Mouse (Mus musculus): ENCODE results near the gene Nup155. TPM values are rescaled to one million over a fixed set of nuclear protein-coding genes. Genes with fewer than 3 reads are reported as not detected.
A peak's percentile ranks its signal among the peaks of the same experiment; 100 is the strongest.
"Not testable (repeated sequence)": the region's sequence is repeated elsewhere in the genome, so short reads cannot be mapped to it uniquely, and the experiment has no call there.

Nup155 gene
- 17.7 and 19.0 TPM in 2 replicates for polyA plus RNA-seq (2015; fragmentation: Nextera tagmentation; extraction: Ambion mirVana)

DNA sequence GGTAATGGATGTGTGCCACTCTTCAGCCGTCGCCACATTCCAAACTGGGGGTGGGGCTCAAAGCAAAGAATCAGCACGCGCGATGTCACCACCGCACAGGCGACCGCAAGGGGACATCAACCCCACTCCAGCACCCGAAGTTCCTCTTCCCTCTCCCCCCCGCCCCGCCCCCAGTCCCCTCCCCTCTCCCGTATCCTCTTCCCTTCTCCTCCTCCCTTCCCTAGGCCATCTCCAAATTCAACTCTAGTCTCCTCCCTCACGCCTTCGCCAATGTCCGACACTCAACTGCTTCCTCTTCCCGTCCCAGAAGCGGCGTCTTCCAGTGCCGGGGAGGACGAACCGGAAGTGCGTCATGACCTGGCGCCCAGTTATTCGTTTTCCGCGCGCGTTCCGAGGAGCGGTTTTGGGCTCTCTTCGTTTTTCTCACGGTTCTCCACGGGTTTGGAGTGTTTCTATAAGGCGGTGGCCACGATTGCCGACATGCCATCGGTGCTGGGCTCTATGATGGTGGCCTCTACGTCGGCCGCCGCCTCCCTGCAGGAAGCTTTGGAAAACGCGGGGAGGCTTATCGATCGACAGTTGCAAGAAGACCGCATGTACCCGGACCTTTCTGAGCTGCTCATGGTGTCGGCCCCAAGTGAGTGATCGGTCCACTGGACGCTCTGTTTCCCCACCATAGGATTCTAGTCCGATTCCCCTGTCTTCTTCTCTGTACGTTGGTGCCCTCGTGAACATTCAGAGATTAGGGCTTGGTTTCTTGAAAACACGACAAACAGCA, at the start of gene Nup155:
Gene Nup155 (plus strand): TSS at position 308 of the 778 bp plus-strand sequence.
- Histone ChIP-seq H3K4me1 (peaks cover 15% of the 10 kb centered on the region), H3K4me3 (peak within 1 kb of the TSS; percentile 79), H3K36me3 (peaks cover 28% of the 10 kb centered on the region), H3K27ac (peak within 1 kb of the TSS; percentile 75), H3K9ac (peak within 1 kb of the TSS; percentile 86), H3K27me3 (no peaks in the 10 kb centered on the region), H3K4me2 (replicated peaks) (peak within 1 kb of the TSS; percentile 71), H3K9me3 (no peaks in the 10 kb centered on the region)
- under 1% methylated on average over 52 of the region's 54 CpGs for WGBS
- ATAC-seq (ENCODE audit: low FRiP score, low read depth): peak; percentile 99

DNA sequence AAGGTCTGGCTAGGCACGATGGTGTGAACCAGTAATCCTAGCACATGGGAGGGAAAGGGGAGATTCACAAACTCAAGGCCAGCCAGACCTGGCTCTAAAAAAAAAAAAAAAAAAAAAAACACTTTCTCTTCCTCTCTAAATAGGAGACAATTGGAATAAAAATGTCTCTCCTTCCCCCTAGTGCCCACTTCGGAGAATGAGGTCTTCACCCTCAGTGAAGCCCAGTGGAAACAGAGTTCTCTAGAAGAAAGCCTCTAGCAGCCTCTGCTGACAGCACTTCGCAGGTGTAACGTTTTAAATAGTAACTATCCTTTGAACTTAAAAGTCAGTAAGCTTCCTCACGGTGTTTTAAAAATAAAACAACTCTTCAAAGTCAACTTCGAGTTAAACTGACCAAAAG, 43.9 kb upstream of the Nup155 start:
- Histone ChIP-seq H3K27ac (no peak overlapping the region), H3K4me2 (replicated peaks) (no peak overlapping the region), H3K9me3 (no peaks in the 10 kb centered on the region), H3K4me3 (no peak overlapping the region), H3K9ac (no peak overlapping the region), H3K36me3 (peaks cover 41% of the 10 kb centered on the region), H3K27me3 (no peaks in the 10 kb centered on the region), H3K4me1 (no peaks in the 10 kb centered on the region)
- no peak for ATAC-seq (ENCODE audit: low FRiP score, low read depth)
- WGBS: 76% methylated on average over 6 of the region's 6 CpGs

DNA sequence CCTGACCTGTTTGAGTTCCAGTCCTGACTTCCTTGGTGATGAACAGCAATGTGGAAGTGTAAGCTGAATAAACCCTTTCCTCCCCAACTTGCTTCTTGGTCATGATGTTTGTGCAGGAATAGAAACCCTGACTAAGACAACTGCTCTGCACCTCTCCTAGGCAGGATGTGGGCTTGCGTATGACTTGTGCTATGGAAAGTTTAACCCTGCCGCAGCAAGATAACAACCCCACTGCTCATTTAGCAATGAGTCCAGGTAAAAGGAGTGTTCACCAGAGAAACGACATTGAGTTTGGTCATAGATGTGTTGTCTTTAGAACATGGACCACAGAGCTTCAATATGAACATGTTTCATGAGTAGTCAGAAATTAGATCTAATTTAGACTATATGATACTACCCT, 35.9 kb upstream of the Nup155 start:
- peaks cover 54% of the 10 kb centered on the region for H3K36me3 ChIP-seq
- 95% methylated on average over 3 of the region's 3 CpGs for WGBS

DNA sequence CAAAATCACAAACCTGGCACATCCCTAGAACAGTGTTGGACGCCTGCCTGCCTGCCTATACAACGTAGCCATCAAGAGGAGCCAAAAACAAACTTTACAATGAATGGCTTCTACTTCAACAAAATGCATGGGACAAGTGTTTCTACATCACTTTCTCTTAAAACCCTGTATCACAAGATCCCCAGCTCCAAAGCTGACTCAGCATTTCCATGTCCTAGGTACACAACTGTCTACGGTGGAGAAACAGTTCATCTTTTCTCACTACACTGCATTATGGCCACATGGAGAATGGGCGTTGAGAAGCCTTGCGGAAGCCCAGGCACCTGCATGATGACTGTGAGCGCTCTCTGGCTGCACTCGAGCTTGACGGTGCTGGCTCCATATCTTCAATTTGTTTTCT, 26.9 kb upstream of the Nup155 start:
- peaks cover 32% of the 10 kb centered on the region for H3K36me3 ChIP-seq
- no peak overlapping the region for H3K27ac ChIP-seq
- 94% methylated on average over 8 of the region's 8 CpGs for WGBS
- H3K9ac ChIP-seq: no peak overlapping the region
- H3K4me3 ChIP-seq: no peak overlapping the region
- ATAC-seq (ENCODE audit: low FRiP score, low read depth): no peak
- H3K27me3 ChIP-seq: no peaks in the 10 kb centered on the region
- H3K4me1 ChIP-seq: no peaks in the 10 kb centered on the region
- H3K4me2 ChIP-seq (replicated peaks): no peak overlapping the region
- no peaks in the 10 kb centered on the region for H3K9me3 ChIP-seq

More for the DNA sequence above, 35.9 kb upstream of the Nup155 start:
- H3K9ac ChIP-seq; H3K4me1 ChIP-seq; H3K27ac ChIP-seq; H3K9me3 ChIP-seq; H3K4me3 ChIP-seq; H3K4me2 ChIP-seq (replicated peaks); ATAC-seq (ENCODE audit: low FRiP score, low read depth); H3K27me3 ChIP-seq: not testable (repeated sequence)

DNA sequence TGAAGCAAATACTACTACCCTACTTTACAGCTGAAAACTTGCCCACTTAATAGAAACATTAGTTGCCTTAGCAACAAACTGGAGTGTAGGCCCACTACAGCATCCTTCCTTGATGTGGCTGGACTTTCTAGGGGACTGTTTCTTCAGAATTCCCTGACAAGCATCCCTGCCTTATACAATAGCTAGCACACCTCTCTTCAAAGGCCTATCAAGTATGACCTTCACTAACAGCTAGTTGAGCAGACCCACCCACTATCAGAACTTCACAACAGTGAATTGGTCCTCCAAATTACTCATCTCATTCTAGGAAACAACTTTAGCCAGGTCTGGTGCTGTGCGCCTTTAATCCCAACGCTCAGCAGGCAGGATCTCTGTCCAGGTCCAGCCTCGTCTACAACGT, 21.8 kb upstream of the Nup155 start:
- 94% methylated on average over 4 of the region's 4 CpGs for WGBS

DNA sequence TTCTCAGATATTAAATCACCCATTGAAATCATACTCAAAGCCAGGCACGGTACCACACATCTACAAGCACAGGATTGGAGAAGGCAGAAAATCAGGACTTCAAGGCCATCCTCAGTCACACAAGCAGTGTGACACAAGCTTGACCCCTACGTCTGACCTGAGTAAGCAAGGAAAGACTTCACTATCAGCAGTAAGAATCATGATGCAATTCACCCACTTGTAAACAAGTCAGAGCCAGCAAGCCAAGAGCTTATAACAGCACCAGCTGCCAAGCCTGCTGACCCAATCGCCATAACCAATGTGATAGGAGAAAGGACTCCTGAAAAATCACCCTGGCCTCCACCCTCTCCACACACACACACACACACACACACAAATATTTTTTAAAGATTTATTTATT, 20.4 kb upstream of the Nup155 start:
- ATAC-seq (ENCODE audit: low FRiP score, low read depth): no peak
- Histone ChIP-seq H3K9me3 (no peaks in the 10 kb centered on the region), H3K4me3 (no peak overlapping the region), H3K4me1 (no peaks in the 10 kb centered on the region), H3K4me2 (replicated peaks) (no peak overlapping the region), H3K9ac (no peak overlapping the region), H3K27me3 (no peaks in the 10 kb centered on the region), H3K36me3 (peaks cover 25% of the 10 kb centered on the region), H3K27ac (no peak overlapping the region)
- WGBS: 91% methylated on average over 3 of the region's 3 CpGs

More for the DNA sequence above, 21.8 kb upstream of the Nup155 start:
- H3K4me2 ChIP-seq (replicated peaks): no peak overlapping the region
- no peaks in the 10 kb centered on the region for H3K27me3 ChIP-seq
- H3K9me3 ChIP-seq: no peaks in the 10 kb centered on the region
- H3K4me3 ChIP-seq: no peak overlapping the region
- H3K4me1 ChIP-seq: no peaks in the 10 kb centered on the region
- peaks cover 23% of the 10 kb centered on the region for H3K36me3 ChIP-seq
- no peak overlapping the region for H3K27ac ChIP-seq
- H3K9ac ChIP-seq: no peak overlapping the region
- no peak for ATAC-seq (ENCODE audit: low FRiP score, low read depth)

DNA sequence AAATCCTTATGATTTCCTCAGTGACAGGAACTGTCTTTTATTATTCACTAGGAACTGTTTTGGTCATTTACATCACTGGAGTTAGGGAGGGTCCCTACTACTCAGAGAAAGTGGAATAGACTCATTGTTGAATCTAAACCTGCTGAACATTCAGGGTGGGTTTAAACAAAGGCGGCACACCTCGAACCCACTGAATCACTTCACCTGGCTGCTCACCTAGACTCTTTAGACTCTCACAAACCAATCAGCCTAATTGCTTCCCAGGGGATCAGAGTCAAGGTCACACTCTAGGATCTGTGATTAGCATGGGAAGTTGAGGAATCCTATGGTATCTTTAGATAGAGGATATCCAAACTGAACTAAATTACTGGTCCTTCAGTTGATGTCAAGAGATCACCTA, 18.4 kb upstream of the Nup155 start:
- no peak for ATAC-seq (ENCODE audit: low FRiP score, low read depth)
- H3K4me2 ChIP-seq (replicated peaks): no peak overlapping the region
- H3K36me3 ChIP-seq: peaks cover 42% of the 10 kb centered on the region
- WGBS: 100% methylated on average over 2 of the region's 2 CpGs
- H3K4me3 ChIP-seq: no peak overlapping the region
- H3K27ac ChIP-seq: no peak overlapping the region
- no peak overlapping the region for H3K9ac ChIP-seq
- no peaks in the 10 kb centered on the region for H3K27me3 ChIP-seq
- H3K9me3 ChIP-seq: no peaks in the 10 kb centered on the region
- H3K4me1 ChIP-seq: no peaks in the 10 kb centered on the region

DNA sequence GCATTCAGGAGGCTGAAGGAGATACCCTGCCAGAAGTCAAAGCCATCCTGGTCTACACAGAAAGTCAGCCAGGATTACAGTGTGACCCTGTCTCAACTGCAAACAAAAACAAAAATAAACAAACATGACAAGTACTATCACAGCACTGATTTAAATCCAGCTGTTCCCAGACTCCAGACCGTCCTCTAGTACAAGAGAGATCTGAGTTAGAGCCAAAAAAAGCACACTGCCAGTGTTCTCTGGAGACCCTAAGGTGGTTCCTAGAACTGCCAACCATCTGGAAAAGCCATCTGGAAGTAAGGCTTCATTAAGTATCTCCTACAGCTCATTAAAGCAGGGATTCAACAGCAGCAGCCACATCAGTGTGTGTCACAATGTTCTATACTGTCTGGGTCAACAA, 16.4 kb upstream of the Nup155 start:
- ATAC-seq (ENCODE audit: low FRiP score, low read depth); H3K9ac ChIP-seq; H3K27me3 ChIP-seq; H3K4me2 ChIP-seq (replicated peaks); H3K27ac ChIP-seq; H3K9me3 ChIP-seq; H3K4me1 ChIP-seq; H3K4me3 ChIP-seq: not testable (repeated sequence)
- peaks cover 53% of the 10 kb centered on the region for H3K36me3 ChIP-seq
- 93% methylated on average over 1 of the region's 1 CpGs for WGBS

DNA sequence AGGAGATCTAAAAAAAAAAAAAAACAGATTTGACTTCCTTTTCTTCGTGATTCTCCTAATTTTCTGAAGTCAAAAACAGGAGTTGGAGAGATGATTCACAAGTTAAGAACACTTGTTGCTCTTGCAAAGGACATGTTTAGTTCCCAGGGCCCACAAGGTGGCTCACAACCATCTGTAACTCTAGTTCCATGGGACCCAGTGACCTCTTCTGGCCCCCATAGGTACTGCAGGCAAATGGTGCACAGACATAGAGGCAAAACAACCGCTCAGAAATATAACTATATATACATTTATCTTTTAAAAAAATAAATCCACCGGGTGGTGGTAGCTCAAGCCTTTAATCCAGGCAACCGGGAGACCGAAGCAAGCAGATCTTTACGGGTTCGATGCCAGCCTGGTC, 11.2 kb upstream of the Nup155 start:
- H3K4me2 ChIP-seq (replicated peaks): peak overlapping the region; percentile 64
- H3K27me3 ChIP-seq: no peaks in the 10 kb centered on the region
- peak overlapping the region; percentile 83 for H3K4me3 ChIP-seq
- H3K9me3 ChIP-seq: no peaks in the 10 kb centered on the region
- H3K4me1 ChIP-seq: peaks cover 4% of the 10 kb centered on the region; the same call in 1 of the 2 replicates
- 25% methylated on average over 7 of the region's 7 CpGs for WGBS
- no peak overlapping the region for H3K27ac ChIP-seq
- peaks cover 32% of the 10 kb centered on the region for H3K36me3 ChIP-seq
- ATAC-seq (ENCODE audit: low FRiP score, low read depth): no peak
- H3K9ac ChIP-seq: no peak overlapping the region

DNA sequence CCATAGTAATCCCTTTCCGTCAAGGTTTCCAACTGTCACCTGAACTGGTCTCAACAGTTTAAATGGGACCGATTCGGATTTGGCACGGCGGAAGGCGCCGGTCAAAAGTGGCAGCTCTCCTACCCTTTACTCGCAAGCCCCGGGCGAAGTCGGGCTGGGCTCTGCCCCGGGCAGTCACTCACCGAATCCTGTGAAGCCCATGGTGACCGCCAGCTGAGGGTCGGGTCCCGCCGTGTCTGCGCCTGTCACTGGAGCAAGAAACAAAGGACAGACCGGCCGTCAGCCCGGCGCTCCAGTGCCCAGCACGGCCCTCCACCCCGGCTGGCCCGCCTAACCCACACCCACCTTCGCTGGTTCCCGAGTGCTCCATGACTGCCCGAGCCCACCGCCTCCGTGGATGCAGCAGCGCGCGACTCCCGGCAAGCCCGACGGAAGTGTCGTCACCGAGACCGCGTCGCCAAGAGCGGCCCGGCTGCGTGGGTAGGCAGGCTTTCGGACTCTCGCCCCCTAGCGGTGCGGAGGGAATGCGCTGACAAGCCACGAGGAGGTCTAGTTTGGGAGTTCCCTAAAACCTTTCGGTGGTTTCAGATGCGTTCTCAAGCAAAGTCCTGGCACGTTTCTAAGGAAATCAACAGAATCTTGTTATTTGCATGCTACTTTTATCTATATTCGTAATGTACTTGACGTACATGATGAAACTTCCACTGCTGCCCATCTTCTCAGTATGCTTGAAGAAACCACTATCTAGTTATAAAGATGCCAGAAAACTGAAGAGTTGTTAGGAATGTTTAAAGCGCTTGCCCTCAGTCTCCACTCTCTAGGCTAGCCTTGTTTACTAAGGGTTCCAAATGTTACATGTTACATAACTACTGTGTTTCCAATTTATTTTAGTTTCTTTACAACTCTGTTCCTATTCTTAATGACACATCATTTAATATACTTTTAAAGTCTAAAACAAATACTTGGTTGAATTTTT, 10.0 kb upstream of the Nup155 start, which contains the start of gene Wdr70:
Gene Wdr70 (minus strand): TSS at position 436 of the 976 bp plus-strand sequence.
- Histone ChIP-seq H3K4me2 (replicated peaks) (peak within 1 kb of the TSS; percentile 64), H3K27me3 (no peaks in the 10 kb centered on the region), H3K4me3 (peak within 1 kb of the TSS; percentile 83), H3K36me3 (peaks cover 26% of the 10 kb centered on the region), H3K27ac (no peak within 1 kb of the TSS), H3K4me1 (peaks cover 4% of the 10 kb centered on the region; the same call in 1 of the 2 replicates), H3K9me3 (no peaks in the 10 kb centered on the region), H3K9ac (peak within 1 kb of the TSS; percentile 91)
- peak; percentile 96 for ATAC-seq (ENCODE audit: low FRiP score, low read depth)
- WGBS: 2% methylated on average over 56 of the region's 56 CpGs

DNA sequence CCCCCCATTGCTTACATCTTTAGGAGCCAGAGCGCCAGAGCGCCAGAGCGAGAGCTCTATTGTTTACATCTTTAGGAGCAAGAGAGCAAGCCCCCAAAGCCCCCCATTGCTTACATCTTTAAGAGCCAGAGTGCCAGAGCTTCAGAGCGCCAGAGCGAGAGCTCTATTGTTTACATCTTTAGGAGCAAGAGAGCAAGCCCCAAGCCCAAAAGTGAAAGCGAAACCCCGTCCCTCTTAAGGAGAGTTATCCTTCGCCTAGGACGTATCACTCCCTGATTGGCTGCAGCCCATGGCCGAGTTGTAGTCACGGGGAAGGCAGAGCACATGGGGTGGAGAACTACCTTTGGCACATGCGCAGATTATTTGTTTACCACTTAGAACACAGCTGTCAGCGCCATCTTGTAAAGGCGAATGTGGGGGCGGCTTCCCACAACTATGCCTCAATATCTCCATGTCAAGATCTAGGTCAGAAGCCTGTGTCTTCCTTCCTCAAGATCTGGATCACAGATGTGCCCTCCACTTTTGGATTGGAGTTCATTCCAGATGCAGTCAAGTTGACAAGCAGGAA, 7.0 kb upstream of the Nup155 start:
- H3K4me1 ChIP-seq; H3K4me3 ChIP-seq; H3K9me3 ChIP-seq; H3K4me2 ChIP-seq (replicated peaks); ATAC-seq (ENCODE audit: low FRiP score, low read depth); H3K36me3 ChIP-seq; H3K9ac ChIP-seq; H3K27ac ChIP-seq; H3K27me3 ChIP-seq: not testable (repeated sequence)
- 89% methylated on average over 15 of the region's 15 CpGs for WGBS

Measured in limb, embryonic 13.5 days (tissue).